Mouse (Mus musculus) heart, adult 8-10 months (tissue): ENCODE results near the gene Ptpre. TPM values are rescaled to one million over a fixed set of nuclear protein-coding genes. Genes with fewer than 3 reads are reported as not detected.
"Not testable (repeated sequence)": the region's sequence is repeated elsewhere in the genome, so short reads cannot be mapped to it uniquely, and the experiment has no call there.

ENCODE experiments used
- DNase-seq: peaks from one replicate; pipeline ENCODE4 v3.0.0; 2022; ENCODE audit warnings: low spot score
- total RNA-seq, 4 experiments: library from RNA; stranded (reverse); gene quantifications; 2 replicates each; pipeline ENCODE4 v1.2.4; 2022

Ptpre gene
- total RNA-seq, 4 experiments from 2014 or later = 1.9 to 3.8 (median 2.5) TPM

DNA sequence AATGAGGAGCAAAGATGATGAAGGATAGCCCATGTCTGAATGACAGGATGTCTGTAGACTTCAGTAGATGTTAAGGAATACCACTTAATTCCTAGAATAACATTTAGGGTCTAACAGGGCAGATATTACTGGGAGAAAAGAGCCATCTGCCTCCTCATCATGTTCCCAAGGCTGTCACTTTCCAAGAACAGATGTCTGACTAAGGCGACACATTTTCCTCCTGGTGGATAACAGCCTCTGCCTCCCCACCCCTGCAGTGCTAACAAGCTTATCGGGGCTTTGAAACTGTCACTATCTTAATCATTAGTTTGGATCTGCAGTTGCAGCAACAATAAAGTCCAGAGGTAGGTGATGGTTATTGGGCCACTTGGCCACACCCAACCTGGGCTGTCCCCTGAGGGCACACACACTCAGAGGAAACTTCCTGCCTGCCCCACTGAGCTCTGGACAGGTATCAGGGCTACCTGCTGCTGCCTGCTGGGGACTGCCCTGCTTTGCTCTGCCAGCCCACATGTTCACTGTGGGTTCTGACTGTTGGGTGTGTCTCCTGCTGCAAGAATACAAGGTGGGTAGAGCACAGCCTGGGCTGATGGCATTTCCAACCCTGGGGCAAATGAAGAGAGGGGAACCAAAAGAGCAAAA, 2.6 kb upstream of the Ptpre start:
- no peak for DNase-seq

DNA sequence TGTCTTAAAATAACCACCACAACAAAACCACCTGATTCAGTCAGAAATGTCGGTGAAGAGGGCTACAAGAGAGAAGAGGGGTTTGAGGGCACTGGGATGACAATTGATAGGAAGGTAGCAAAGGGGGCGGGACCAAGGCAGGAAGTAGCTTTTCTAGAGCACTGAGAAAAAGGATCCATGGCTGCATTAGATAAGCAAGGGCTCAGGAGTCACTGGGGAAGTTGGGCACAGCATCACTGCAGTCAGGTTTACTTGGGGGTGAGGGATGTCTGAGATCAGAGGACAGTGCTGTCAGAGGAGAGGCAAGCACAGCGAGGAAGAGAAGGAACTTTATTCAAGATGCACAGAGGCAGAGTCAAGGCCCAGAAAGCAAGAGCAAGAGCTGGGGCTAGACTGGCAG, 1.4 kb upstream of the Ptpre start:
- DNase-seq = no peak

DNA sequence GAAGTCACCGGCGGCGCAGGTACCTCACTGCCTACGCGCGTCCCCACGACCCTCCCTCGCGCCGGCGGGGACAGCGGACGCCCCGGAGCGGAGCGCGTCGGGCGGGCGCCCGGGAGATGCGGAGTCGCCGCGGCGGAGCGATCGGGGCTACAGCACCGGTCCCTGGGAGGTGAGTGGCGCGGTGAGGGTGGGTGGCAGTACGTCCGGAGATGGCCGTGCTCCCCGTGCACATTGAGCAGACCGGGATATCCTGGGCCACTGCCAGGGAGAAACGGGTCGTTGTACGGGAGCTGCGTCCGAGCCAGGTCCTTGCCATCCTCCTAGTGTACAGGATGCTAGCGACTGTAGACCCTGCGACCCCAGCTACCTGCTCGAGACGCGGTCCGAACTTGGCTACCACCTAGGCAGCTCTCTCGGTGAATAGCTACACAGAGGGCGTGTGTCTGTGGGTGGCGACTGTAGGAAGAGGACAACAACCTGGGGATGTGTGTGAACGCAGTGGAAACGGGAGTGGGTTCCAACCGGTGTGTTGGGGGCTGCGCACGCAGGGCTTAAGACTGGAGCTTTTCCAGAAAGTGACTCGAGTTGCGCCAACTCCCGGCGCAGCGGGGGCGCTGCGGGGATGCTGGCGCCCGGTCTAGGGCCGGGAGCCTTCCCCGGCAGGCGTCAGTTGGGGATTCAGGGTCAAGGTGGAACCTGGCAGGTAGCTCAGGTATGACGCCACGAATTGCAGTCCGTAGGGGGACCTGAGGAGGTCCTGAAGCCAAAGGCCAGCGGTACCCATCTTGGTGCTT, 864 bp downstream of the Ptpre start:
- peak; percentile 11 for DNase-seq

DNA sequence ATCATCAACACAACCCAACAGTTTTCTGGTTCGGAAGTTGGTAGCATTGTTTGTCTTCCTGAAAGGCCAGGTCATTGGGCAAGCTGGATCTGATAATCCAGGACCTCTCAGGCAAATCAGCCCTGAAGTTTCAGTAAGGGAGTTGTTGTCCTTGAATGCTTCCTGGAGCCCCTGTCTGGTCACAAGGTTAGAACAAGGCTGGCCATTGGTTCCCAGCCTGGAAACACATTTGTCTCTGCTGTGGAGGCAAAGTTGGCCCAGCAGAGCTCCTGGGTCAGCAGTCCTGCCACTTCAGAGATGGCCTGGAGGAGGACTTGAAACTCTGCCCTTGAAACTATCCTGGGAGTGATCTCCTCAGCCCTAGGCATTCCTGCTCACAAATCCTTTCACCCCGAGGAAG, 2.1 kb downstream of the Ptpre start:
- no peak for DNase-seq

DNA sequence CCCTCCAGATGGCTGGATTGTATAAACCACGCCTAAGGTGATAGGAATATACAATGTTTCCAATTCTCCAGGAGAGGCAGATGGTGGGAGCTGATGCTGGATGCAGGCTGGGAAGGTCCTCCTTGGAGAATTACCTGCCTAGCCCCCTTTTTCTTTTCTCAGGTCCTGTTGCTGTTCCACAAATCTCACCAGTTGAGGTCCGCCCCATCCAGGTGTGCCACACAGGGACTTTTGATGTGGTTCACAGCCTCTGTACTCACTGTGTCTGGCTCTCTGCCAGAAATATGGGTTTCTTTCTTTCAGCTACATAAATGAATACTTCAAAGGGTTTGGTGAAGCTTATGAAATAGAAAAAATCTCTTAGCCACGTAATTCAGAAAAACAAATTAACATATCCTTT, 5.0 kb downstream of the Ptpre start:
- DNase-seq = no peak

DNA sequence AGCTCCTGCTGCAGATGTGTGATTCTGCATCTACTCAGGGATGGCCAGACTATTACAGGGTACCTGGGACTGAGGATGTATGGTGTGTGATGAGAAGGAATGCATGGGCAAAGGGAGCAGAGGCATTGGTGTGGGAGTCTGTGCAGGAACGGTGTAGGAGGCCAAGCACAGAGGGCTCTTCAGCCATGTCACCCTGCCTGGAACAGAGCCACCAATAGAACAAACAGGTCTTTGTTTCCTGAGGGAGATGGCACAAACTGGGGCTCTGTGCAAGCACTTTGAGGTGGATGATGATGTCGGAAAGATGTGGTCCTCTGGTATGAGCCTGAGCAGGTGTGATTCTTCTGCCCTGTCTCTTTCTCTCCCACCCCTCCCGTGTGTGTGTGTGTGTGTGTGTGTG, 5.8 kb downstream of the Ptpre start:
- DNase-seq = no peak

DNA sequence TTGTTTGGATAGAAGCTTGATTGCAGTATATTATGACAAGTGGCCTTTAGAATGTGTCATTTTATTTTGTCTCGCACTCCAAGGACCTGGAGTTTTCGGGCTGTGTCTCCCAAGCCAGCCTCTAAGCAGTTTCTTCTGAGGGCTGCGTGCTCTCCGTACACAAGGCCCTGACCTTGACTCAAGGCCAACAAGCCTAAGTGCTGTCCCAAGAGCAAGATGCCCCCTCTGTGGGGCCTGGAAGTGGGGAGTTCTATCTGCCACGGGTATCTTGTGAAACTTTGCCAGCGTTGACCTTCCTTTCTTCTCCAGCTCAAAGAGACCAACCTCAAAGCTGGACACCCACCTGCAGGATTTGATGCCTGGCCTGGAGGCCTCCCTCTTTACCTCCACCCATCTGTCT, 7.0 kb downstream of the Ptpre start:
- DNase-seq = no peak

DNA sequence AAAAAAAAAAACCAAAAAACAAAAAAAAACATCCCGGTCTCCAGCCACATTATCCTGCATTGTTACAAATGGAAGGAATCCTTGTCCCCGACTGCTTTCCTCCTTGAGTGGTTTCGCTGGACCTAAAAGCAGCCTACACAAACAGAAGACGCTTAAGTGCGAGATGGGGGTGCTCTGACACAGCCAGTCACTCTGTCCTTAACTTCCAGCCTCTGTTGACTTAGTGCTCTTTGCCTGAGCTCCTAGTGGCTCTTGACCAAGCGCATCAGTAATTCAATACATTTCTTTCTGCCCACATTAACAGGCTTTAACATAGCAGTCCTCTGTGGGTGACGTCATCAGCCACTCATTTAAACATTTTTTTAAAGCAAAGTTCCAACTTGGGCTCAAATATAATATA, 8.7 kb downstream of the Ptpre start:
- no peak for DNase-seq

DNA sequence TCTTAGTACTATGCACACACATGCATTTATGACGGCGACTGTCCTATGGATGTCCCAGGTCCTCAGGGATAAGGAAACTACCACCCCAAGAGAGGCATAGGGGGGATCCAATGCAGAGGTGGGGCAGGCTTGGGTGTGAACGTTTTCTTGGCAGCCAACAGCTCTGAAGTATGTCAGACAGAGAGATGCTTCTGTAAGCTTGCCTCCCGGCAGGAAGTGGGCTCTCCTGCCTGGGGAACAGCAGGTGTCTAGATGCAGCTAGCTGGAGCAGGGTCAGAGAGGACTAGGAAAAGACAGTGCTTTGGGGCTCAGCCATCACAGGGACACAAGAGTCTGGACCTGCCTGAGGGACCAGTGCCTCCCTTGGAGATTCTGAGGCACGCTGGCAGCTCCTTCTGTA, 9.2 kb downstream of the Ptpre start:
- no peak for DNase-seq

DNA sequence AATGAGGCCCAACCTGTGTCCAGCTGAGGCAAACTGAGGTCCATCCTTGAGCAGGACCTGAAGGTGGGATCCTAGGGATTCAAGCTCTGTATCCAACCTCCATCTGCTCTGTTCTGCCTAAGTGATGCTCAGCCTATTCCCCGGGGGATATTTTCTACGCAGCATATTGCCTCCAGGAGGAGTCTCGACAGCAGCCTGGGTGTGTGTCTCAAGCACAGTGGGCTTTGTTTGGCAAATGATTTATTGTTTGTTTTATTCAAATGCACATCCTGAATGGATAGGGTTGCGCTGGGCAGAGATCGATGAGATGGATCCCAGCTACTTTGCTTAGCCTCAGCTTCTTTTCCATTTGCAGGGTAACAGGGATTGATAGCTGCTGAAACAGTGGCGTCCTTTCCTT, 11.2 kb downstream of the Ptpre start:
- no peak for DNase-seq

DNA sequence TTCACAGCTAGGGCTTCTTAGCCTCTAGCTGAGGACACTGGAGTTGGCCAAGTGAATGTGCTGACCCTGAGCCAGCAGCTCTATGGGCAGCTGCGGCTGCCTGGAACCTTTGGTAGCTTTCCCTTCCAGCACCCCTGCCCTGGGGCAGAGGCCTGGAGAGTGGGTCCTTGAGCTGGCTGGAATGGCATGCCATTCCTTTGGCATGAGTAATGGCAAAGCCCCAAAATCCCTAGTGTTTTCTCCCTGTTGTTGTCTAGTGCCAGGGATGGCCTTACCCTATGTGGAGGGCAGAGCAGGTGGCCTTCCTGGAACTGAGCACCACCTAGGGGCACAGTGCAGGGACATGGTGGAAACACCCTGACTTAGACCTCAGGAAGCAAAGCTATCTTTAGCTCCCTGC, 14.3 kb downstream of the Ptpre start:
- DNase-seq = peak; percentile 11

DNA sequence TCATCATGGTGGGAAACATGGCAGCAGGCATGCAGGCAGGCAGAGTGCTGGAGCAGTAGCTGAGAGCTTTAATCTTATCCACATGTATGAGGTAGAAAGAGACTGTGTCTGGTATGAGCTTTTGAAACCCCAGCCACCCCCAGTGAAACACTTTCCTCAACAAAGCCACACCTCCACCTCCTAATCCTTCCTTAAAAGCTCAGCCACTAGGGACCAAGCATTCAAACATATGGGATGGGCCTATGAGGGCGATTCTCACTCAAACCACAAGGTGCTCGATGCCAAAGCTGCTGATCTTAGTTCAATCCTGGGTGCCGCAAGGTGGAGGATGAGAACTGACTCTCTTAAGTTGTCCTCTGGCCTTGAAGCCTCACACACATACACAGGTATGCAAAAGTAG, 16.3 kb downstream of the Ptpre start:
- no peak for DNase-seq

DNA sequence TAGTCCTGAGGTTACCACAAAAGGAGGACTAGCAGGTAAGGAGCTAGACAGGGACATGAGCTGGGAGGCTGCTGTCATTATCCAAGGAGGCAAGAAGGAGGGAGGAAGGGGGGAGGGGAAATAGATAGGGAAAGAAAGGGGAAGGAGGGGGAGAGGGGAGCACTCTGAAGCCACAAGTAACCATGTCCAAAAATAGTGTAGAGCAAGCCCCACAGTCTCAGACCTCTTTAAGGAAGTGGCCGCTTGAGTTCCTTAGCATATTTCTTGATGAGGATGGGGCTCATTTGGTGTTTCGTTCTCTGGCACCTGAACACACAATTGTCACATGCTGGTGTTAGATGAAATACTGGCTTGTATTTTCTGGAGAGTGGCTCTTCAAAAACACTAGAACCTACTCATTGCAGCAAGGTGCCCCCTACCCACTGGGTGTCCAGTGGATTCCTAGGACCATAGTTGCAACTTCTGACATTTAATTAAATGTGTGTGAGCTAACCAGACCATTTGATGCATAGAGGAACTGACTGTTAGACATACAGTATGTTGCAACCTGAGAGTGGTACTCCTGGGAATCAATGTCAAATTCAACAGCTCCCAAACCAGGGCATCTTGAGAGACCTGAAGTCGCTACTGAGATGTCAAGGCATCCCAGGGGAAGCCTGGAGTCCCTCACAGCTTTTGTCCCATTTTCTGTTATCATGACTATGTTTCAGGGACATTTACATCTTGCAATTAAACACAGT, 19.6 kb downstream of the Ptpre start:
- DNase-seq = no peak

DNA sequence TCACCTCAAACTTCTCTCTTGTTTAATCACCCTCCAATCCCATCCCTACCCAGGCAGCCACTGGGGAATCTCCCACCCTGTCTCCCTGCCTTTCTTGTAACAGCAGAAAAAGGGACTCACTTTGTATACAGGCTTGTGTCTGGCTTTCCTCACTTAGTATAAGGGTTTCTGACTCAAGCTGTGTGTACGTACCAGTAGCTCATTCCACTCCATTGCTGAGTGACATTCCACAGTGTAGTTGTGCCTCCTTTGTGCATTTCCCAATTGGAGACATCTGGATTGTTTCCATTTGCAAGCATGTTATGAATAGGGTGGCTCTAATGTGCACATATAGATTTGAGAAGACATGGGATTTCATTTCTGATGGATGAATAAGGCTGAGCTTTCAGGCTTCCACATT, 23.0 kb downstream of the Ptpre start:
- DNase-seq = no peak

DNA sequence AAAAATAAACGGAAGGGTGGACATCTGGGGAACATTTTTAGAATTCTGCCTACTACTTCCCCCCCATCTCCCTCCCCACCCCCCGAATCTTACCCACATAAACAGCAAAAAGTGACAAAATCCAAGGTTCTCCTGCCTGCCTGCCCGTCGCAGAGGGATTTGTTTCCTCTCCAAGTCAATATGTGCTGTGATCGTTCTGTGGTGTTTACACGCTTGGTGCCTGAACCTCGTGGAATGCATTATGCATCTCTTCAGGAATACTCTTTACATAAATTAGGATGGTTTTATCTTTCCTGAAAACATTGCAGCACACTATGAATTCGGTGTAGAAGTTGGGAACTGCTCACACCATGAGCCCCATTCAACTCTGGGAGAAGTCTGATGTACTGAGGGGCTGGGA, 26.7 kb downstream of the Ptpre start:
- no peak for DNase-seq

DNA sequence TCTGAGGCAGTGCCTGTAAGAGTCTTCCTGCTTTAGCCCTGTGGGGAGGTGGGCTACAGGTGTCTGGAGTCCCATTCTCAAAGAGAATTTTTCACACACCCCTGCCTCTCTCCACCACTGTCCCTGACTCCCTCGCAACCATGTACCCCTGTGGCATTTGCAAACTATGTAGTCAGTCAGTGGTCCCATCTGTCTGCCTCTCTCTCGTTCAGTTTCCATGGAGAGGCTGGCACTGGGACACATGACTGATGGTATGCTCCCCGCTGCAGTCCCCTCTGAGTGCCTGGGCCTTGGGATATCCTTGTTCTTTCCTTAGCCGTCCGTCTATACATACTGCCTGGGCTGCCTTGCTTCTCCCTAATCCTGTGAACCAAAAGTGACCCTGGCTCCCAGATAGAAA, 28.7 kb downstream of the Ptpre start:
- no peak for DNase-seq

DNA sequence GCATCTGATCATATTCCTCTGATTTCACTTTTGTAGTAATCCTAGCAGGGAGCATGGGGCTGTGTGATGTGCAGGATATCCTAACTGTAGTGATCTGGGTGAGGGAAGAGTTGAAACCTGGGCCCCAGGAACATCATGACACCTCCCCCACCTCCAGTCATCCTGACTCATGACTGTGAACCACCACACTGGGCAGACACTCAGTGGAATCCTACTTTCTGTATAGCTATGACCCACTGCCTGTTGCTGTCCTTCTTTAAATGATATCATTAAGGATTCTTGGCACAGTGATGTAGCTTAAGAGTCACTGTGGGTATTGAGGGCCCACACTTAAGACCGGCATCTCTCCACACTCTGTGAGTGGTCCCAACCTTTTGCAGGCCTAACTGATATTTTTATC, 30.3 kb downstream of the Ptpre start:
- no peak for DNase-seq

DNA sequence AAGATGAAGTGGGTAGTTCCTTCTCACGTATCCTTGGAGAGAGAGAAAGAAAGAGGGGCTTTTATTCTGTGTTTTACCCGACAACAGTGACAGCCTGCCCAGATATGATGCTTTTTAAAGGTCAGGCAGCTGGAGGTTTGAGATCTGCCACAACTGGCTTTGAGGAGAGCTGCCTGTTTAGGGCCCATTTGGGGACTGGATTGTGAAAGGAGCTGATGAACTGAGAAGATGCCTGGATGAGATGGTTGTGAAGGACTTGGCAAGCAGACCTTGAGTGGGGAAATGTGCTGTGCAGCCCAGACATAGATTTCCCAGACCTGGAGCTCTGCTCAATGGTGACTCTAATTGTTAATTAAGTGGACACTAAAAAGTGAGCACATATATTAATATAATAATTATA, 31.3 kb downstream of the Ptpre start:
- no peak for DNase-seq

DNA sequence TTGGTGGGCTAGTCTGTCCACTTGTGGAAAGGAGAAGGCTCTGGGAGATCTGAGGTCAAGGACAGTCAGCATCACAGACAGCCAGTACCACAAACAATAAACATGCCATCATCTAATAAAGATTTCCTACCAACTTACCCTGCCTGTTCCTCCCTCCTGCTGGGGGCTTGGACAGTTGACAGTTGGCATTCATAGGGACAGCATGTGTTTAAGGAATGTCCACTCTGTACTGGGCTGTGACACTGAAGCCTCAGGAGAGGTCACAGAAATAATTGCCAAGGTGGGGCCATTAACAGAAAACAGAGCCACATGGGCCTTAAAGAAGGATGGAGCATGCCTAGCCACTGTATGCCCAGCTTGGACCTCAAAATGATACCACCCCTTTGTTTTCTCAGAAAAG, 34.1 kb downstream of the Ptpre start:
- no peak for DNase-seq

DNA sequence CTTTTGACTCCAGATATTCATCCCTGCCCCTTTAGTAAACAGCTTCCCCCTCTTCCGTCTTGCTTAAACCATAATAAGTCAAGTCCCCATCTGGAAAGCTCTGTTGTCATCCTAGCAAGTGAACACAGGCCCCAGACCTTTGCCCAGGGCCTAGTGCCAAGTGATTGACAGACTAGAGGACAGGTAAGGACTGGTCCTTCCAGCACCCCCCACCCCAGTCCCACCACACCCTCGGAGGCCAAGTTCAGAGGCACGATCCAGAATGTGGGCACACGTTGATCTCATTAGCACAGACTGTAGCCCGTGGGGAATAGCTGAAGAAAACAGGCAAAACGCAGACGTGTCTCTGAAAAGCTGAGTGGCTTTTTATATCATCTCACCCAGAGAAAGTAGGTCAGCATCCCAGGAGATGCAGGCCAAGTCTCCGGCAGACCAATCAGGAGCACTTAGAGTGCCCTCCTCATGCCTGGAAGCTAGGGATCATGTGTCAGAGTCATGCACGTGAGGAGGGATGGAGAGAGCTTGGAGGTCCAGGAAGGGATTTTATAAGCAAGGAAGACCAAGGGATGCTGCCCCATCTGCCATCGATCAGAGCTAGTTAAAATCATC, 34.8 kb downstream of the Ptpre start:
- DNase-seq = peak; percentile 38

DNA sequence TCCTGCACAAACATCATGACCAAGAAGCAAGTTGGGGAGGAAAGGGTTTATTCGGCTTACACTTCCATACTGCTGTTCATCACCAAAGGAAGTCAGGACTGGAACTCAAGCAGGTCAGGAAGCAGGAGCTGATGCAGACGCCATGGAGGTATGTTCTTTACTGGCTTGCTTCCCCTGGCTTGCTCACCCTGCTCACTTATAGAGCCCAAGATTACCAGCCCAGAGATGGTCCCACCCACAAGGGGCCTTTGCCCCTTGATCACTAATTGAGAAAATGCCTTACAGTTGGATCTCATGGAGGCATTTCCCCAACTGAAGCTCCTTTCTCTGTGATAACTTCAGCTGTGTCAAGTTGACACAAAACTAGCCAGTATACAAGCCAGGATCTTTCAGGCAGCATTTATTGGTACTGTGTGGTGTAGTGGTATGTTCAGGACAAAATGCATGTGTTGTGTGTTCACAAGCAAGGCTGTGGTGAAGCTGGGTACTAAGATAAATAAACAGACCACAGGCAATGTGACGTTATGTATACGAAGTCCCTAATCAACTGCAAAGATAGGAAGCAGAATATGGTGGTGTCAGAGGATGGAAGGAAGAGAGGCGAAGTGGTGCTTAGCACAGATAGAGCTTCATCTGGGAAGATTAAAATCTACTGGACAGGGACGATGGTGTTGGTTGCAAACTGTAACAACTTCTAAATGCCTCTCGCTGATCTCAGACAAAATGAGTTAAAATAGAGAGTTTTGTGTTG, 38.2 kb downstream of the Ptpre start:
- DNase-seq = not testable (repeated sequence)

DNA sequence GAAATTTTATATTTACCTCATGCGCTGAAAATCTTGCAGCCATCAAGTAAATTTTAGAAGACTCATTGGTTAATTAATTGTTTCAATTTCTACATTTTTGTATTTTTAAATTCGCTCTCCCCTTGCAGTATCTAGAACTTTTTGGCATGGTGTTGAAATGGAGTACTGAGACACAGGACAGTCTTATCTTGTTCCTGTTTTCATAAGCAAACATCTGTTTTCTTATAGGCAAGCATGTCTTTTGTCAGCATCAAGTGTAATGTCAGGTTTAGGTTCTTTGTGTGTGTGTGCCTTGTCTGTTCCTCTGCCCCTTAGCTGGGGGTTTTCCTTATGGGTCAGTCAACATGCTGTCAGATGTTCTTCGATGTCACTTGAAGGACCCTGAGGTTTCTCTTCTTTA, 39.0 kb downstream of the Ptpre start:
- no peak for DNase-seq
